Mouse (Mus musculus) stomach, embryonic 15.5 days (tissue): ENCODE results near the gene Gm5485. TPM values are rescaled to one million over a fixed set of nuclear protein-coding genes. Genes with fewer than 3 reads are reported as not detected.

Source experiments
- ATAC-seq: fragments of 200-750 bp; cut with Nextera tagmentation; 2 replicates; pipeline ENCODE4 v1.8.0; 2017; ENCODE audit warnings: low read depth, moderate number of reproducible peaks, moderate TSS enrichment; ENCODE audit not compliant: insufficient read depth, low FRiP score
- H3K27ac ChIP-seq: fragments of 300-500 bp; sonication (generic); 2 replicates; pipeline ENCODE4 v1.5.1; 2015; ENCODE audit warnings: mild to moderate bottlenecking, inconsistent platforms
- H3K27me3 ChIP-seq: fragments of 300-500 bp; sonication (generic); replicated peaks from 2 replicates; pipeline ENCODE4 v1.6.1; 2015; ENCODE audit warnings: inconsistent platforms
- H3K36me3 ChIP-seq: fragments of 300-500 bp; sonication (generic); 2 replicates; pipeline ENCODE4 v1.6.1; 2015; ENCODE audit warnings: inconsistent platforms
- H3K4me1 ChIP-seq: fragments of 300-500 bp; sonication (generic); 2 replicates; pipeline ENCODE4 v1.6.1; 2015; ENCODE audit warnings: inconsistent platforms
- H3K4me2 ChIP-seq: fragments of 300-500 bp; sonication (generic); 2 replicates; pipeline ENCODE4 v1.6.1; 2015; ENCODE audit warnings: mild to moderate bottlenecking, inconsistent platforms
- H3K4me3 ChIP-seq: fragments of 300-500 bp; sonication (generic); replicated peaks from 2 replicates; pipeline ENCODE4 v1.5.1; 2015; ENCODE audit warnings: inconsistent platforms
- H3K9ac ChIP-seq: fragments of 300-500 bp; sonication (generic); 2 replicates; pipeline ENCODE4 v1.6.1; 2015; ENCODE audit warnings: inconsistent platforms
- H3K9me3 ChIP-seq: fragments of 300-500 bp; sonication (generic); 2 replicates; pipeline ENCODE4 v1.6.1; 2016; ENCODE audit warnings: inconsistent platforms
- WGBS: fragments of 180-500 bp; shearing (Covaris S2); methylation state at CpG from one replicate; pipeline ENCODE4 v1.1.7; 2015; 5-methylcytosine and 5-hydroxymethylcytosine counted together
- polyA plus RNA-seq: library from polyadenylated mRNA; unstranded; fragments of >200 nt; fragmentation: Nextera tagmentation; extraction: Ambion mirVana; gene quantifications from 2 replicates; pipeline ENCODE4 v1.2.1, GENCODE M21; 2015

Gene Gm5485
- polyA plus RNA-seq, 1 experiment from 2014 or later = 0.45 TPM

DNA sequence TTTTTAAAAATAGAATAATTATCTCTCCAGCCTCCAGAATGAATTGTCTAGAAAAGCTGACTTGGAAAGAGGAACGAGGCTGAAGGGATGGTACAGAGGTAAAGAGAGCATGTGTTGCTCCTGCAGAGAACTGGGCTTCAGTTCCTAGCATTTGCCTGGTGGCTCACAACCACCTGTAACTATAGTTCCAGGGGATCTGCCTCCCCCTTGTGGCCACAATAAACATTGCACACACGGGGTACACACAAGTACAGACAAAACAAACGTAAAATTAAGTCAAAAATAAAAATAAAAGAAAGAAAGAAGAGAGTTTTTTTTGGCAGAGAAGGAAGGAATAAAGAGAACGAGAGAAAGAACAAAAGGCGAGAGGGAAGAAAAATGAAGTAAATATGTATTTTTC is 45.4 kb downstream of the Gm5485 start:
- no peak overlapping the region for H3K9ac ChIP-seq
- no peak overlapping the region for H3K4me2 ChIP-seq
- WGBS = 90% methylated on average over 5 of the region's 5 CpGs
- no peak for ATAC-seq
- no peaks in the 10 kb centered on the region for H3K9me3 ChIP-seq
- no peak overlapping the region for H3K27ac ChIP-seq
- no peaks in the 10 kb centered on the region for H3K4me1 ChIP-seq
- no peaks in the 10 kb centered on the region for H3K27me3 ChIP-seq
- no peaks in the 10 kb centered on the region for H3K36me3 ChIP-seq
- no peak overlapping the region for H3K4me3 ChIP-seq

DNA sequence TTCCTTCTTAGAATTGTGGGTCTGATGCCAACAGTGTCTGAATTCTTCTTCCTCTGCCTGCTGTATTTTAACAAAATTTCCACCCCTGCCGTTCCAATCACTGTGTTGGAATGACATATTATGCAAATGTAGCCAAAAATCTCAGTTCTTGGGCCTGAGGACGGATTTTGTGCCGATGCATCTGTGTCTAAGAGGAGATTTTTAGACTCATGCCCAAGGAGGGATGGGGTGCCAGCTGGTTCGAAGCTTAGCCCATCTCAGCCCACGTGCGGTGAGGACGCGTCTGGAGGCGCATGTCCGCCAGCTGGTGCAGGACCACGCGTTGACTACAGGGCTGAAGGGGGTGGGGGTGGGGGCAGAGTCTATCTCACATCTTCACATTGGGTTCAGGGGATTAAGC is 51.3 kb downstream of the Gm5485 start:
- WGBS = 89% methylated on average over 12 of the region's 12 CpGs
- no peak overlapping the region for H3K4me3 ChIP-seq
- H3K27ac ChIP-seq = no peak overlapping the region
- no peak overlapping the region for H3K9ac ChIP-seq
- no peaks in the 10 kb centered on the region for H3K9me3 ChIP-seq
- H3K4me1 ChIP-seq = no peaks in the 10 kb centered on the region
- H3K36me3 ChIP-seq = no peaks in the 10 kb centered on the region
- H3K27me3 ChIP-seq = no peaks in the 10 kb centered on the region
- ATAC-seq = no peak
- no peak overlapping the region for H3K4me2 ChIP-seq

DNA sequence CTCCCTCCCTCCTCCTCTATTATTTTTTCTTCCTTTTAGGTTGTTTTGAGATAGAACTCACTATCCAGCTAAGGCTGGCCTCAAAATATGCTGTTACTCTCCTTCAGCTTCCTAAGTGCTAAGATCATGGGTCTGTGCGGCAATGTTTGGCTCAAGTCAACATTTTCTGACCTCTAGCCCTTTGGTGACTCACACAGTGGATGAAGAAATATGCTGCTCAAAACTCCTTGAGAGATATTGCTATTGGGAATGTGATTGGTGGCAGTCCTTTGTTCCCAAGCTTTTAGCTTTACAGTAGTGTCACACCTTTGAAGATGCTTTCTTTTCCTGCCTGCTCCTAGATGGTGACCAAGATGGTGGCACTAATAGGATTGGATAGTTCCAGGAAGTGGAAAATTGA is 55.8 kb downstream of the Gm5485 start:
- Histone ChIP-seq H3K9me3 (no peaks in the 10 kb centered on the region), H3K4me1 (no peaks in the 10 kb centered on the region), H3K27me3 (no peaks in the 10 kb centered on the region), H3K4me2 (no peak overlapping the region), H3K27ac (no peak overlapping the region), H3K9ac (no peak overlapping the region), H3K4me3 (no peak overlapping the region), H3K36me3 (no peaks in the 10 kb centered on the region)
- ATAC-seq = no peak
- 58% methylated on average over 1 of the region's 1 CpGs for WGBS

DNA sequence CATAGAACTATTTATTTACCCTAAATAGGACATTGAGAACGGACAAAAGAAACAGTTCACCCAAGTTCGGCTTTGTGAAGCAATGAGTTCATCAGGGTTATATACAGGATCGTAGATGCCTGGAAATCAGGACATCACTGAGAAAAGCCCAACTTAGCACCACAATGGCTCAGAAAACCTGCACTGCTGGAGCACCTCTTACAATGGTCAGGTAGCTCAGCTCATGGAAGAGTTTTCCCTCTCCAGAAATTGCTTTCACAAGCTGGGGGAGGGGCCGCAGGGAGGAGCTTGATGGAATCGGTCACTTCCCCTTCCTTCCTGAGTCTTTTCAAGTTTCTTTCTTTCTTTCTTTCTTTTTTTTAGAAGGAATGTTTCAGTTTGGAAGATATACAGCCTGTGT is 56.5 kb downstream of the Gm5485 start:
- Histone ChIP-seq H3K4me1 (no peaks in the 10 kb centered on the region), H3K9ac (no peak overlapping the region), H3K4me2 (no peak overlapping the region), H3K27ac (no peak overlapping the region), H3K27me3 (no peaks in the 10 kb centered on the region), H3K9me3 (no peaks in the 10 kb centered on the region), H3K36me3 (no peaks in the 10 kb centered on the region), H3K4me3 (no peak overlapping the region)
- 79% methylated on average over 5 of the region's 5 CpGs for WGBS
- ATAC-seq = no peak

Other genes with a start within 250 kb of the Gm5485 start
- gene Dppa4, start 128.7 kb downstream of the Gm5485 start, polyA plus RNA-seq = not detected in 2 replicates
- not detected in 2 replicates for gene Dppa2, start 108.5 kb downstream of the Gm5485 start, polyA plus RNA-seq
- 0.05 TPM in 2 replicates for gene Morc1, start 18.8 kb upstream of the Gm5485 start, polyA plus RNA-seq